Mouse (Mus musculus) liver, adult 2 months (tissue): ENCODE measurements around the gene Ckmt1. TPM values are rescaled to one million over a fixed set of nuclear protein-coding genes. Genes with fewer than 3 reads are reported as not detected.

Source experiments
- DNase-seq: peaks from one replicate; pipeline ENCODE4 v3.0.0-alpha.2; 2011; ENCODE audit warnings: low read depth, low spot score; ENCODE audit errors: extremely low read depth
- H3K27ac ChIP-seq: fragments of 200-500 bp; replicated peaks from 2 replicates; pipeline ENCODE4 v1.5.1; 2012; ENCODE audit warnings: low read depth, mild to moderate bottlenecking, control low read depth, inconsistent platforms, low read length; ENCODE audit not compliant: insufficient read depth
- H3K27me3 ChIP-seq: fragments of 200-500 bp; 2 replicates; pipeline ENCODE4 v1.6.1; 2012; ENCODE audit warnings: mild to moderate bottlenecking, moderate library complexity, low read length, inconsistent platforms; ENCODE audit not compliant: control insufficient read depth, insufficient read depth
- H3K36me3 ChIP-seq: fragments of 200-500 bp; 2 replicates; pipeline ENCODE4 v1.6.1; 2012; ENCODE audit warnings: low read length, inconsistent platforms; ENCODE audit not compliant: control insufficient read depth, insufficient read depth
- H3K4me1 ChIP-seq: fragments of 200-500 bp; 2 replicates; pipeline ENCODE4 v1.6.1; 2011; ENCODE audit warnings: low read length; ENCODE audit not compliant: control insufficient read depth, insufficient read depth
- H3K4me3 ChIP-seq: fragments of 200-500 bp; 2 replicates; pipeline ENCODE4 v1.5.1; 2011; ENCODE audit warnings: low read depth, mild to moderate bottlenecking, control low read depth, low read length, moderate library complexity; ENCODE audit not compliant: insufficient read depth
- H3K79me2 ChIP-seq: fragments of 200-500 bp; 2 replicates; pipeline ENCODE4 v1.6.1; 2012; ENCODE audit warnings: inconsistent platforms, mild to moderate bottlenecking, low read length, moderate library complexity; ENCODE audit not compliant: control insufficient read depth, insufficient read depth
- H3K9ac ChIP-seq: fragments of 200-500 bp; 2 replicates; pipeline ENCODE4 v1.6.1; 2012; ENCODE audit warnings: low read depth, mild to moderate bottlenecking, control low read depth, inconsistent platforms, low read length
- CTCF ChIP-seq: fragments of 200-500 bp; IDR thresholded peaks from 2 replicates; pipeline ENCODE4 v1.5.1; 2011; ENCODE audit warnings: low read depth, low read length, control low read depth
- POLR2A ChIP-seq: fragments of 200-500 bp; IDR thresholded peaks from 2 replicates; pipeline ENCODE4 v1.6.1; 2011; ENCODE audit warnings: low read length, control low read depth; ENCODE audit not compliant: insufficient read depth; ENCODE audit errors: extremely low read depth
- WGBS: fragments of 180-500 bp; shearing (Covaris S2); methylation state at CpG from one replicate; pipeline ENCODE4 v1.1.7; 2018; 5-methylcytosine and 5-hydroxymethylcytosine counted together
- polyA plus RNA-seq: library from polyadenylated mRNA; depleted of rRNA; stranded (reverse); fragments of >200 nt; gene quantifications from 2 replicates; pipeline ENCODE4 v1.2.3, GENCODE M21; 2012; rRNA removed
- total RNA-seq: library from RNA; depleted of rRNA; stranded (reverse); fragments of >200 nt; gene quantifications from 2 replicates; pipeline ENCODE4 v1.2.3, GENCODE M21; 2014; rRNA removed

Gene Ckmt1
- total and polyA plus RNA-seq, 2 experiments, result 1.2 to 2.0 TPM

GRCm38 (mm10) chr2:121396624-121397023 is 39.1 kb downstream of the Ckmt1 start:
- DNase-seq, result peak; percentile 53
- Histone ChIP-seq H3K27me3 (no peaks in the 10 kb centered on the region), H3K4me1 (no peaks in the 10 kb centered on the region), H3K36me3 (0 out of 2 replicates have a peak, but pooled peaks cover 4% of the 10 kb centered on the region), H3K79me2 (no peaks in the 10 kb centered on the region), H3K9ac (no peak overlapping the region), H3K27ac (no peak overlapping the region), H3K4me3 (no peak overlapping the region)
- no peak for TF ChIP-seq POLR2A
- WGBS, result 29% methylated on average over 8 of the region's 8 CpGs

- DNase-seq, result no peak
- H3K4me3 ChIP-seq, result no peak overlapping the region
- H3K9ac ChIP-seq, result no peak overlapping the region
- no peak overlapping the region for H3K27ac ChIP-seq
- TF ChIP-seq POLR2A (no peak), CTCF (no peak)
- H3K79me2 ChIP-seq, result no peaks in the 10 kb centered on the region
- no peaks in the 10 kb centered on the region for H3K27me3 ChIP-seq
- H3K36me3 ChIP-seq, result peaks cover 2% of the 10 kb centered on the region; the same call in 1 of the 2 replicates
- no peaks in the 10 kb centered on the region for H3K4me1 ChIP-seq
Observed at GRCm38 (mm10) chr2:121403296-121403695, 45.8 kb downstream of the Ckmt1 start.

GRCm38 (mm10) chr2:121408160-121408559 is 50.6 kb downstream of the Ckmt1 start:
- Histone ChIP-seq H3K27ac (0 out of 2 replicates have a peak overlapping the region, but pooled peaks have one; percentile 47), H3K4me1 (peaks cover 7% of the 10 kb centered on the region; the same call in 1 of the 2 replicates), H3K9ac (no peak overlapping the region), H3K4me3 (no peak overlapping the region), H3K79me2 (no peaks in the 10 kb centered on the region), H3K36me3 (peaks cover 2% of the 10 kb centered on the region; the same call in 1 of the 2 replicates), H3K27me3 (no peaks in the 10 kb centered on the region)
- peak; percentile 74 for DNase-seq
- WGBS, result 32% methylated on average over 4 of the region's 4 CpGs
- TF ChIP-seq POLR2A, result no peak
- no peak for TF ChIP-seq CTCF

- peak overlapping the region; percentile 87 for H3K9ac ChIP-seq
- H3K27ac ChIP-seq, result peak overlapping the region; percentile 88
- no peak for TF ChIP-seq CTCF
- TF ChIP-seq POLR2A, result no peak
- WGBS, result 2% methylated on average over 4 of the region's 4 CpGs
- no peak for DNase-seq
- peaks cover 19% of the 10 kb centered on the region for H3K79me2 ChIP-seq
- H3K36me3 ChIP-seq, result peaks cover 15% of the 10 kb centered on the region
- peaks cover 20% of the 10 kb centered on the region for H3K4me1 ChIP-seq
- H3K4me3 ChIP-seq, result peak overlapping the region; percentile 96
- H3K27me3 ChIP-seq, result no peaks in the 10 kb centered on the region
Observed at GRCm38 (mm10) chr2:121412843-121413386, 55.4 kb downstream of the Ckmt1 start.

Other genes with a start within 250 kb of the Ckmt1 start
- 0.09 TPM in 1 of 2 replicates, not detected in the other for gene Tgm7, start 247.9 kb upstream of the Ckmt1 start, total RNA-seq
- gene Tgm7, start 247.9 kb upstream of the Ckmt1 start, polyA plus RNA-seq, result 0.05 TPM in 1 of 2 replicates, not detected in the other
- gene Adal, start 217.3 kb upstream of the Ckmt1 start, total RNA-seq, result 10.0 and 12.6 TPM in 2 replicates
- 7.1 and 8.0 TPM in 2 replicates for gene Adal, start 217.3 kb upstream of the Ckmt1 start, polyA plus RNA-seq
- 5.2 and 6.5 TPM in 2 replicates for gene Lcmt2, start 217.1 kb upstream of the Ckmt1 start, total RNA-seq
- gene Lcmt2, start 217.1 kb upstream of the Ckmt1 start, polyA plus RNA-seq, result 9.1 and 9.9 TPM in 2 replicates
- gene Tubgcp4, start 187.1 kb upstream of the Ckmt1 start, total RNA-seq, result 15.9 and 16.8 TPM in 2 replicates
- gene Tubgcp4, start 187.1 kb upstream of the Ckmt1 start, polyA plus RNA-seq, result 19.1 and 20.2 TPM in 2 replicates
- 5.4 and 5.9 TPM in 2 replicates for gene Zscan29, start 186.6 kb upstream of the Ckmt1 start, total RNA-seq
- 2.0 and 2.8 TPM in 2 replicates for gene Zscan29, start 186.6 kb upstream of the Ckmt1 start, polyA plus RNA-seq
- 9.1 and 9.5 TPM in 2 replicates for gene Trp53bp1, start 86.3 kb upstream of the Ckmt1 start, total RNA-seq
- 5.7 and 6.8 TPM in 2 replicates for gene Trp53bp1, start 86.3 kb upstream of the Ckmt1 start, polyA plus RNA-seq
- gene Map1a, start 68.1 kb upstream of the Ckmt1 start, total RNA-seq, result under 0.01 and 0.13 TPM in 2 replicates
- 0.22 and 0.44 TPM in 2 replicates for gene Map1a, start 68.1 kb upstream of the Ckmt1 start, polyA plus RNA-seq
- gene Ppip5k1, start 2.3 kb upstream of the Ckmt1 start, total RNA-seq, result 2.4 and 2.6 TPM in 2 replicates
- gene Ppip5k1, start 2.3 kb upstream of the Ckmt1 start, polyA plus RNA-seq, result 3.6 and 4.3 TPM in 2 replicates
- not detected in 2 replicates for gene Strc, start 29.5 kb downstream of the Ckmt1 start, total RNA-seq
- not detected in 2 replicates for gene Strc, start 29.5 kb downstream of the Ckmt1 start, polyA plus RNA-seq
- gene Pdia3, start 56.1 kb downstream of the Ckmt1 start, total RNA-seq, result 193 and 226 TPM in 2 replicates
- 412 and 434 TPM in 2 replicates for gene Pdia3, start 56.1 kb downstream of the Ckmt1 start, polyA plus RNA-seq
- gene Catsper2, start 56.1 kb downstream of the Ckmt1 start, total RNA-seq, result 1.3 and 2.9 TPM in 2 replicates
- 1.3 and 2.5 TPM in 2 replicates for gene Catsper2, start 56.1 kb downstream of the Ckmt1 start, polyA plus RNA-seq
- gene Ell3, start 86.6 kb downstream of the Ckmt1 start, total RNA-seq, result 3.2 and 6.0 TPM in 2 replicates
- 1.9 and 2.2 TPM in 2 replicates for gene Ell3, start 86.6 kb downstream of the Ckmt1 start, polyA plus RNA-seq
- gene Serf2, start 91.5 kb downstream of the Ckmt1 start, total RNA-seq, result 56.6 and 81.7 TPM in 2 replicates
- 200 and 211 TPM in 2 replicates for gene Serf2, start 91.5 kb downstream of the Ckmt1 start, polyA plus RNA-seq
- 21.1 and 27.4 TPM in 2 replicates for gene Hypk, start 95.6 kb downstream of the Ckmt1 start, total RNA-seq
- 3.5 and 4.8 TPM in 2 replicates for gene Hypk, start 95.6 kb downstream of the Ckmt1 start, polyA plus RNA-seq
- gene Serinc4, start 99.1 kb downstream of the Ckmt1 start, total RNA-seq, result not detected in 2 replicates
- 0.11 TPM in 2 replicates for gene Serinc4, start 99.1 kb downstream of the Ckmt1 start, polyA plus RNA-seq
- 7.4 and 9.0 TPM in 2 replicates for gene Mfap1b, start 116.4 kb downstream of the Ckmt1 start, total RNA-seq
- gene Mfap1b, start 116.4 kb downstream of the Ckmt1 start, polyA plus RNA-seq, result 1.4 and 1.7 TPM in 2 replicates
- 6.6 and 9.7 TPM in 2 replicates for gene Mfap1a, start 149.0 kb downstream of the Ckmt1 start, total RNA-seq
- gene Mfap1a, start 149.0 kb downstream of the Ckmt1 start, polyA plus RNA-seq, result 1.2 TPM in 2 replicates
- gene Wdr76, start 149.0 kb downstream of the Ckmt1 start, total RNA-seq, result 1.5 and 2.1 TPM in 2 replicates
- gene Wdr76, start 149.0 kb downstream of the Ckmt1 start, polyA plus RNA-seq, result 0.70 and 1.2 TPM in 2 replicates